Mouse (Mus musculus) ZHBTc4 (cell line): Measurements from ENCODE around the gene Fam189a1.

Source experiments
- DNase-seq: peaks from one replicate; pipeline ENCODE4 v3.0.0-alpha.2; 2011; ENCODE audit warnings: low read depth, low spot score

The Fam189a1 gene

GRCm38 (mm10) chr7:65104207-65105096 is 51.9 kb downstream of the Fam189a1 start:
- DNase-seq = no peak

GRCm38 (mm10) chr7:65101661-65102060 is 54.7 kb downstream of the Fam189a1 start:
- DNase-seq = no peak

GRCm38 (mm10) chr7:65097708-65098107 is 58.7 kb downstream of the Fam189a1 start:
- no peak for DNase-seq

GRCm38 (mm10) chr7:65095631-65096107 is 60.7 kb downstream of the Fam189a1 start:
- DNase-seq = no peak

- no peak for DNase-seq
These were observed 63.1 kb downstream of the Fam189a1 start for GRCm38 (mm10) chr7:65093314-65093713.

- no peak for DNase-seq
These were observed 64.9 kb downstream of the Fam189a1 start for GRCm38 (mm10) chr7:65091486-65091885.

GRCm38 (mm10) chr7:65085972-65086371 is 70.4 kb downstream of the Fam189a1 start:
- DNase-seq = no peak

- DNase-seq = no peak
These were observed 73.6 kb downstream of the Fam189a1 start for GRCm38 (mm10) chr7:65082778-65083091.

- DNase-seq = no peak
These were observed 74.2 kb downstream of the Fam189a1 start for GRCm38 (mm10) chr7:65081979-65082777.

GRCm38 (mm10) chr7:65076134-65076533 is 80.2 kb downstream of the Fam189a1 start:
- no peak for DNase-seq

- DNase-seq = no peak
These were observed 82.2 kb downstream of the Fam189a1 start for GRCm38 (mm10) chr7:65074194-65074593.

GRCm38 (mm10) chr7:65073555-65073954 is 82.8 kb downstream of the Fam189a1 start:
- DNase-seq = peak; percentile 87

- peak; percentile 91 for DNase-seq
These were observed 90.2 kb downstream of the Fam189a1 start for GRCm38 (mm10) chr7:65066211-65066610.

- no peak for DNase-seq
These were observed 90.9 kb downstream of the Fam189a1 start for GRCm38 (mm10) chr7:65065457-65065856.

GRCm38 (mm10) chr7:65064638-65065037 is 91.7 kb downstream of the Fam189a1 start:
- peak; percentile 90 for DNase-seq

GRCm38 (mm10) chr7:65064096-65064495 is 92.3 kb downstream of the Fam189a1 start:
- peak; percentile 95 for DNase-seq

- DNase-seq = no peak
These were observed 96.1 kb downstream of the Fam189a1 start for GRCm38 (mm10) chr7:65060163-65060799.

- DNase-seq = no peak
These were observed 99.5 kb downstream of the Fam189a1 start for GRCm38 (mm10) chr7:65056864-65057263.

GRCm38 (mm10) chr7:65051986-65052385 is 104.4 kb downstream of the Fam189a1 start:
- peak; percentile 25 for DNase-seq

GRCm38 (mm10) chr7:65049236-65049954 is 107.0 kb downstream of the Fam189a1 start:
- no peak for DNase-seq

- no peak for DNase-seq
These were observed 108.7 kb downstream of the Fam189a1 start for GRCm38 (mm10) chr7:65047700-65048099.
